Mouse (Mus musculus) CH12.LX (cell line): ENCODE measurements around the gene Gm20388. TPM values are rescaled to one million over a fixed set of nuclear protein-coding genes. Genes with fewer than 3 reads are reported as not detected.

Source experiments
- DNase-seq: peaks from one replicate; pipeline ENCODE4 v3.0.0-alpha.2; 2013; ENCODE audit errors: extremely low read depth
- H3K27ac ChIP-seq: 2 replicates; pipeline ENCODE4 v1.5.1; 2012; ENCODE audit warnings: low read depth, mild to moderate bottlenecking, control low read depth, moderate library complexity; ENCODE audit not compliant: insufficient read depth
- H3K27me3 ChIP-seq: replicated peaks from 2 replicates; pipeline ENCODE3; 2012; ENCODE audit warnings: inconsistent platforms
- H3K36me3 ChIP-seq, 2 experiments: replicated peaks in 1 of 2; 2 replicates each; pipeline versions ENCODE3 to v1.6.1; 2012; ENCODE audit warnings: inconsistent platforms in 1 of 2, low read length in 1 of 2, mild to moderate bottlenecking in 1 of 2, mixed read lengths in 1 of 2, moderate library complexity in 1 of 2; ENCODE audit not compliant: control insufficient read depth in 1 of 2, insufficient read depth in 1 of 2
- H3K4me1 ChIP-seq, 2 experiments: 2 replicates each; pipeline ENCODE4 v1.6.1; 2012; ENCODE audit warnings: inconsistent platforms in 1 of 2, moderate library complexity in 1 of 2; ENCODE audit not compliant: insufficient read depth in 2 of 2, control insufficient read depth in 1 of 2
- H3K4me2 ChIP-seq: 2 replicates; pipeline ENCODE4 v1.6.1; 2012; ENCODE audit warnings: low read depth, mild to moderate bottlenecking, control low read depth; ENCODE audit not compliant: poor library complexity, insufficient read depth, severe bottlenecking
- H3K4me3 ChIP-seq, 3 experiments: fragments of 150-350 bp in 1 of 3; sonication (generic) in 1 of 3; replicated peaks in 1 of 3; 2 replicates each; pipeline versions ENCODE3 to v1.5.1; 2011 to 2012; ENCODE audit warnings: low read depth in 2 of 3, low read length in 2 of 3, mild to moderate bottlenecking in 2 of 3, moderate library complexity in 2 of 3, control low read depth in 1 of 3, improper control_type of control experiment in 1 of 3, inconsistent platforms in 1 of 3, mixed read lengths in 1 of 3; ENCODE audit not compliant: poor library complexity in 1 of 3
- H3K79me2 ChIP-seq: replicated peaks from 2 replicates; pipeline ENCODE4 v1.6.1; 2012; ENCODE audit warnings: mild to moderate bottlenecking, moderate library complexity; ENCODE audit not compliant: control insufficient read depth, poor library complexity, insufficient read depth, severe bottlenecking; ENCODE audit errors: extremely low read depth
- H3K9ac ChIP-seq: 2 replicates; pipeline ENCODE4 v1.6.1; 2012; ENCODE audit warnings: low read depth, mild to moderate bottlenecking, control low read depth, moderate library complexity; ENCODE audit not compliant: insufficient read depth
- H3K9me3 ChIP-seq: replicated peaks from 2 replicates; pipeline ENCODE3; 2012; ENCODE audit warnings: low read length, inconsistent platforms, mixed read lengths
- CHD1 ChIP-seq: IDR thresholded peaks from 2 replicates; pipeline ENCODE4 v1.6.1; 2012; ENCODE audit warnings: low read depth, low read length, improper control_type of control experiment, inconsistent platforms
- CHD2 ChIP-seq: IDR thresholded peaks from 2 replicates; pipeline ENCODE4 v1.6.1; 2011; ENCODE audit warnings: low read length, improper control_type of control experiment
- CTCF ChIP-seq, 2 experiments: IDR thresholded peaks in 1 of 2; conservative IDR thresholded peaks in 1 of 2; 2 replicates each; pipeline ENCODE4 v1.5.1; 2011 to 2012; ENCODE audit warnings: low read depth in 2 of 2, low read length in 2 of 2, improper control_type of control experiment in 1 of 2, inconsistent platforms in 1 of 2, mild to moderate bottlenecking in 1 of 2, moderate library complexity in 1 of 2
- EP300 ChIP-seq: IDR thresholded peaks from 2 replicates; pipeline ENCODE4 v1.6.1; 2011; ENCODE audit warnings: low read length, improper control_type of control experiment
- ETS1 ChIP-seq: conservative IDR thresholded peaks from 2 replicates; pipeline ENCODE4 v1.6.1; 2012; ENCODE audit warnings: low read depth, mild to moderate bottlenecking, inconsistent platforms, low read length, improper control_type of control experiment, moderate library complexity
- GABPA ChIP-seq: IDR thresholded peaks from 2 replicates; pipeline ENCODE4 v1.6.1; 2012; ENCODE audit warnings: low read depth, low read length, improper control_type of control experiment, inconsistent platforms; ENCODE audit not compliant: insufficient replicate concordance
- HCFC1 ChIP-seq: IDR thresholded peaks from 2 replicates; pipeline ENCODE4 v1.6.1; 2012; ENCODE audit warnings: low read depth, mild to moderate bottlenecking, inconsistent platforms, low read length, improper control_type of control experiment
- IRF4 ChIP-seq: IDR thresholded peaks from 2 replicates; pipeline ENCODE4 v1.6.1; 2014; ENCODE audit warnings: low read depth, mild to moderate bottlenecking, inconsistent platforms, low read length, improper control_type of control experiment
- JUN ChIP-seq: IDR thresholded peaks from 2 replicates; pipeline ENCODE4 v1.6.1; 2011; ENCODE audit warnings: low read depth, mild to moderate bottlenecking, low read length, improper control_type of control experiment, moderate library complexity; ENCODE audit not compliant: insufficient read depth
- KAT2A ChIP-seq: IDR thresholded peaks from 2 replicates; pipeline ENCODE4 v1.6.1; 2012; ENCODE audit warnings: low read length, improper control_type of control experiment, inconsistent platforms; ENCODE audit not compliant: insufficient replicate concordance
- MAX ChIP-seq: IDR thresholded peaks from 2 replicates; pipeline ENCODE4 v1.6.1; 2011; ENCODE audit warnings: low read length, improper control_type of control experiment
- MYC ChIP-seq: IDR thresholded peaks from 2 replicates; pipeline ENCODE4 v1.6.1; 2011; ENCODE audit warnings: low read depth, mild to moderate bottlenecking, improper control_type of control experiment, low read length
- POLR2A ChIP-seq: IDR thresholded peaks from 2 replicates; pipeline ENCODE4 v1.6.1; 2011; ENCODE audit warnings: low read depth, mild to moderate bottlenecking, improper control_type of control experiment, low read length
- RAD21 ChIP-seq: IDR thresholded peaks from 2 replicates; pipeline ENCODE4 v1.6.1; 2011; ENCODE audit warnings: low read depth, mild to moderate bottlenecking, low read length, improper control_type of control experiment, moderate library complexity
- USF1 ChIP-seq: IDR thresholded peaks from 2 replicates; pipeline ENCODE4 v1.6.1; 2014; ENCODE audit warnings: low read depth, mild to moderate bottlenecking, inconsistent platforms, low read length, improper control_type of control experiment
- ZC3H11A ChIP-seq: IDR thresholded peaks from 2 replicates; pipeline ENCODE4 v1.6.1; 2012; ENCODE audit warnings: low read depth, mild to moderate bottlenecking, inconsistent platforms, low read length, improper control_type of control experiment
- ZMIZ1 ChIP-seq: IDR thresholded peaks from 2 replicates; pipeline ENCODE4 v1.6.1; 2012; ENCODE audit warnings: low read depth, mild to moderate bottlenecking, inconsistent platforms, low read length, improper control_type of control experiment
- ZNF384 ChIP-seq: IDR thresholded peaks from 2 replicates; pipeline ENCODE4 v1.6.1; 2012; ENCODE audit warnings: low read depth, low read length, improper control_type of control experiment, inconsistent platforms
- dilution Hi-C: fragments of 300-500 bp; cut with MboI; formaldehyde crosslinking; loops from 2 replicates; pipeline ENCODE4 v1.14.3; 2020; ENCODE audit warnings: low sequenced_read_pairs; ENCODE audit not compliant: extremely low pct_unique_long_range_greater_than_20kb, extremely low pct_ligation_motif_present
- in situ Hi-C: fragments of 300-500 bp; cut with MboI; formaldehyde crosslinking; loops from 3 replicates; pipeline ENCODE4 v1.14.3; 2019; ENCODE audit warnings: low sequenced_read_pairs, low pct_ligation_motif_present, low pct_unique_long_range_greater_than_20kb, mixed read lengths
- polyA plus RNA-seq: library from polyadenylated mRNA; unstranded; fragments of >175 nt; gene quantifications from 2 replicates; pipeline ENCODE4 v1.2.1, GENCODE M21; 2012; ENCODE audit warnings: low read depth; ENCODE audit not compliant: insufficient read length
- total RNA-seq, 2 experiments: library from RNA; depleted of rRNA; stranded (reverse); fragments of 300-350 nt in 1 of 2; fragments of >200 nt in 1 of 2; gene quantifications; 2 replicates each; pipeline ENCODE4 v1.2.3; 2012 to 2014

Gene Gm20388
- total and polyA plus RNA-seq, 3 experiments, result 14.8 to 26.3 (median 22.2) TPM

- peaks cover 4 to 45% of the 10 kb centered on the region in 2 experiments for H3K4me1 ChIP-seq
- no peak overlapping the region for H3K4me3 ChIP-seq
Observed at GRCm38 (mm10) chr8:120339743-120340142, 429.1 kb downstream of the Gm20388 start.

GRCm38 (mm10) chr8:120341124-120341523 lies 430.5 kb downstream of the Gm20388 start:
- in situ Hi-C loops, result no loop called here
- no peak for DNase-seq

More at GRCm38 (mm10) chr8:120339743-120340142, 429.1 kb downstream of the Gm20388 start:
- Histone ChIP-seq H3K79me2 (no peaks in the 10 kb centered on the region), H3K9ac (no peak overlapping the region), H3K27me3 (peaks cover 1% of the 10 kb centered on the region), H3K9me3 (peaks cover 19% of the 10 kb centered on the region), H3K36me3 (no peaks in the 10 kb centered on the region), H3K27ac (no peak overlapping the region)
- in situ Hi-C loops, result loop anchor here (10.0 kb wide), 1 partner anchor 175 kb away; no protein-coding TSS in a partner anchor
- dilution Hi-C loops, result no loop called here
- TF ChIP-seq EP300 (no peak), IRF4 (no peak), MYC (no peak), USF1 (no peak), KAT2A (no peak)
- TF ChIP-seq, all 38 proteins: peak for 0
- no peak overlapping the region for H3K4me2 ChIP-seq
- DNase-seq, result no peak

GRCm38 (mm10) chr8:120342847-120343548 lies 432.4 kb downstream of the Gm20388 start:
- Histone ChIP-seq H3K4me3 (no peak overlapping the region), H3K4me2 (no peak overlapping the region), H3K79me2 (no peaks in the 10 kb centered on the region), H3K36me3 (peaks cover 0 to 6% of the 10 kb centered on the region in 2 experiments), H3K27me3 (peaks cover 1% of the 10 kb centered on the region), H3K27ac (no peak overlapping the region), H3K4me1 (peaks cover 9 to 38% of the 10 kb centered on the region in 2 experiments), H3K9ac (no peak overlapping the region), H3K9me3 (peaks cover 17% of the 10 kb centered on the region)
- no peak for DNase-seq
- in situ Hi-C loops (no loop called here), dilution Hi-C loops (no loop called here)
- TF ChIP-seq ZMIZ1 (no peak), CHD1 (no peak), ZC3H11A (no peak), HCFC1 (no peak), CHD2 (no peak), ZNF384 (no peak), EP300 (no peak), GABPA (no peak), JUN (no peak)
- TF ChIP-seq, all 38 proteins: peak for 0

More at GRCm38 (mm10) chr8:120341124-120341523, 430.5 kb downstream of the Gm20388 start:
- TF ChIP-seq ETS1, result no peak
- no peak for TF ChIP-seq RAD21
- no peak for TF ChIP-seq CTCF (conservative IDR thresholded peaks at IDR 0.05 in 1 of 2, IDR thresholded peaks at IDR 0.05 in 1 of 2; ENCODE audit: low read depth in 2 of 2, low read length in 2 of 2)
- no peak for TF ChIP-seq MAX
- no peak for TF ChIP-seq USF1
- TF ChIP-seq POLR2A, result no peak
- peaks cover 1% of the 10 kb centered on the region for H3K27me3 ChIP-seq
- H3K4me3 ChIP-seq, result no peak overlapping the region
- no peaks in the 10 kb centered on the region for H3K79me2 ChIP-seq
- H3K36me3 ChIP-seq, result peaks cover 0 to 6% of the 10 kb centered on the region in 2 experiments
- dilution Hi-C loops, result no loop called here
- H3K27ac ChIP-seq, result no peak overlapping the region
- no peak overlapping the region for H3K4me2 ChIP-seq
- H3K9me3 ChIP-seq, result peaks cover 26% of the 10 kb centered on the region
- H3K9ac ChIP-seq, result no peak overlapping the region
- H3K4me1 ChIP-seq, result peaks cover 7 to 34% of the 10 kb centered on the region in 2 experiments; a peak in 3 of 4 replicates
